Mouse (Mus musculus): ENCODE results near the gene Pafah1b1.
A peak's percentile ranks its signal among the peaks of the same experiment; 100 is the strongest.

The Pafah1b1 gene

GRCm38 (mm10) chr11:74720668-74721067 is 3.8 kb downstream of the Pafah1b1 start:
- DNase-seq, result no peak

- DNase-seq, result peak; percentile 42
These were observed 8.4 kb downstream of the Pafah1b1 start for GRCm38 (mm10) chr11:74715971-74716525.

GRCm38 (mm10) chr11:74710671-74711070 is 13.8 kb downstream of the Pafah1b1 start:
- DNase-seq, result no peak

- no peak for DNase-seq
These were observed 15.7 kb downstream of the Pafah1b1 start for GRCm38 (mm10) chr11:74708781-74709180.

- no peak for DNase-seq
These were observed 20.4 kb downstream of the Pafah1b1 start for GRCm38 (mm10) chr11:74704068-74704467.

- DNase-seq, result no peak
These were observed 25.0 kb downstream of the Pafah1b1 start for GRCm38 (mm10) chr11:74699505-74699904.

- DNase-seq, result no peak
These were observed 32.3 kb downstream of the Pafah1b1 start for GRCm38 (mm10) chr11:74692151-74692550.

- DNase-seq, result no peak
These were observed 49.3 kb downstream of the Pafah1b1 start for GRCm38 (mm10) chr11:74675156-74675555.

GRCm38 (mm10) chr11:74674713-74675112 is 49.8 kb downstream of the Pafah1b1 start:
- DNase-seq, result no peak

- no peak for DNase-seq
These were observed 50.9 kb downstream of the Pafah1b1 start for GRCm38 (mm10) chr11:74673561-74673960.

- DNase-seq, result no peak
These were observed 51.5 kb downstream of the Pafah1b1 start for GRCm38 (mm10) chr11:74672901-74673513.

- DNase-seq, result no peak
These were observed 52.6 kb downstream of the Pafah1b1 start for GRCm38 (mm10) chr11:74671839-74672238.

GRCm38 (mm10) chr11:74671013-74671412 is 53.5 kb downstream of the Pafah1b1 start:
- no peak for DNase-seq

GRCm38 (mm10) chr11:74670151-74670550 is 54.3 kb downstream of the Pafah1b1 start:
- no peak for DNase-seq

- no peak for DNase-seq
These were observed 55.5 kb downstream of the Pafah1b1 start for GRCm38 (mm10) chr11:74668971-74669370.

- no peak for DNase-seq
These were observed 56.0 kb downstream of the Pafah1b1 start for GRCm38 (mm10) chr11:74668466-74668865.

- no peak for DNase-seq
These were observed 56.9 kb downstream of the Pafah1b1 start for GRCm38 (mm10) chr11:74667582-74668010.

- DNase-seq, result no peak
These were observed 57.5 kb downstream of the Pafah1b1 start for GRCm38 (mm10) chr11:74666776-74667581.

- DNase-seq, result no peak
These were observed 58.2 kb downstream of the Pafah1b1 start for GRCm38 (mm10) chr11:74666284-74666652.

- DNase-seq, result no peak
These were observed 58.7 kb downstream of the Pafah1b1 start for GRCm38 (mm10) chr11:74665631-74666283.

GRCm38 (mm10) chr11:74664906-74665305 is 59.6 kb downstream of the Pafah1b1 start:
- no peak for DNase-seq

- no peak for DNase-seq
These were observed 60.2 kb downstream of the Pafah1b1 start for GRCm38 (mm10) chr11:74664279-74664678.

- no peak for DNase-seq
These were observed 62.2 kb downstream of the Pafah1b1 start for GRCm38 (mm10) chr11:74662221-74662620.
